Mouse (Mus musculus) olfactory bulb, adult 2 months (tissue): ENCODE data around the gene Cryba4. TPM values are rescaled to one million over a fixed set of nuclear protein-coding genes. Genes with fewer than 3 reads are reported as not detected.

Source experiments
- H3K27ac ChIP-seq: fragments of 200-500 bp; 2 replicates; pipeline ENCODE4 v1.5.1; 2012; ENCODE audit warnings: low read depth, low read length; ENCODE audit not compliant: insufficient read depth
- H3K4me1 ChIP-seq: fragments of 200-500 bp; 2 replicates; pipeline ENCODE4 v1.6.1; 2012; ENCODE audit warnings: low read length; ENCODE audit not compliant: control insufficient read depth, insufficient read depth
- H3K4me3 ChIP-seq: fragments of 200-500 bp; 2 replicates; pipeline ENCODE4 v1.5.1; 2012; ENCODE audit warnings: mild to moderate bottlenecking, low read depth, low read length, moderate library complexity; ENCODE audit not compliant: insufficient read depth
- CTCF ChIP-seq: fragments of 200-500 bp; IDR thresholded peaks from 2 replicates; pipeline ENCODE4 v1.5.1; 2012; ENCODE audit warnings: low read depth, mild to moderate bottlenecking, low read length, moderate library complexity; ENCODE audit not compliant: insufficient read depth
- POLR2A ChIP-seq: fragments of 200-500 bp; IDR thresholded peaks from 2 replicates; pipeline ENCODE4 v1.6.1; 2012; ENCODE audit warnings: mild to moderate bottlenecking, low read depth, low read length, moderate library complexity; ENCODE audit not compliant: insufficient read depth
- WGBS: fragments of 180-500 bp; shearing (Covaris S2); methylation state at CpG from one replicate; pipeline ENCODE4 v1.1.7; 2018; 5-methylcytosine and 5-hydroxymethylcytosine counted together
- polyA plus RNA-seq: library from polyadenylated mRNA; stranded (reverse); fragments of >200 nt; gene quantifications from 2 replicates; pipeline ENCODE4 v1.2.4, GENCODE M21; 2012; ENCODE audit warnings: low replicate concordance; ENCODE audit not compliant: missing spikeins, insufficient read depth, insufficient read length

Gene Cryba4
- not detected in 2 replicates for polyA plus RNA-seq

- TF ChIP-seq POLR2A (no peak), CTCF (no peak)
- 79% methylated on average over 2 of the region's 2 CpGs for WGBS
- H3K4me1 ChIP-seq = peaks cover 27% of the 10 kb centered on the region
- no peak within 1 kb of the TSS for H3K27ac ChIP-seq
- no peak within 1 kb of the TSS for H3K4me3 ChIP-seq
Observed at GRCm38 (mm10) chr5:112252400-112252799, at the start of gene Cryba4. Gene Cryba4 (minus strand): TSS chr5:112252518.

- 84% methylated on average over 4 of the region's 4 CpGs for WGBS
- no peak overlapping the region for H3K4me3 ChIP-seq
- H3K4me1 ChIP-seq = peaks cover 34% of the 10 kb centered on the region
- TF ChIP-seq POLR2A (no peak), CTCF (no peak)
- no peak overlapping the region for H3K27ac ChIP-seq
Observed at GRCm38 (mm10) chr5:112301694-112302093, 49.4 kb upstream of the Cryba4 start.

DNA sequence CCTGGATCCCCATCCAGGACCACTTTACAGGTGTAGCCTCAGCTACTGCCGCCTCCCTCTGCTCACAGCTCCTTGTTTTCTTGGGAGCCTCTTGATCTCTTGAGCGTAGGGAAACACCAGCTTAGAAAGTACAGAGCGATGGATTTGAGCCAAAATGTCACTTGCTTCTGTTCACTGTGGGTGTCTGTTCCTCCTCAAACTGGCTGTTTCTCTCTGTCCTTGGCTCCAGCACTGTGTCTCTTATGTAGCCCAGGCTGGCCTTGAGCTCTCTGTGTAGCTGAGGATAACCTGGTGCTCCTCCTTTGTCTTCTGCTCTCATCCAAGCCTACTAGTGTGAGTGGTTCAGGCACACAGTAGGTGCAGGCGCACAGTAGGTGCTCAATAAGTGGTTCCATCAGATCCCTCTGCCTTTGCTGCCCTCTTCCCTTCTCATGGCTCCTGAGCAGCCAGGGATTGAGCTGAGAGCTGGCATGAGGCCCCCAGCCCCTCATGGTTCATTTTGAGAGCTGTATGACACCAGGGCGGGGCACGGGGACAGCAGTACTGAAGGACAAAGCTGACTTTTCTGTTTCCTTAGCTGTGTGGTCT is 48.5 kb upstream of the Cryba4 start:
- Histone ChIP-seq H3K4me3 (no peak overlapping the region), H3K27ac (no peak overlapping the region), H3K4me1 (peaks cover 35% of the 10 kb centered on the region)
- WGBS = 89% methylated on average over 6 of the region's 6 CpGs
- TF ChIP-seq POLR2A (no peak), CTCF (no peak)

DNA sequence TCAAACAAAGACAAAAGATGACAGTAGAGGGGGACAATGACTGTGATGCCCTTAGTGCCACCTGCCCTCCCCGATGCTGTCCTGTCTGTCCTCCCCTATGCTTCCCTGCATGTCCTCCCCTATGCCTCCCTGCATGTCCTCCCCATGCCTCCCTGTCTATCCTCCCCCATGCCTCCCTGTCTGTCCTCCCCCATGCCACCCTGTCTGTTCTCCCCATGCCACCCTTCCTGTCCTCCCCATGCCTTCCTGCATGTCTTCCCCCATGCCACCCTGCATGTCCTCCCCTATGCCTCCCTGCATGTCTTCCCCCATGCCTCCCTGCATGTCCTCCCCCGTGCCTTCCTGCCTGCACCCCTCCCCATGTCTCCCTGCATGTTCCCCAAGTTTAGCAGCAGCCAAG is 47.8 kb upstream of the Cryba4 start:
- 89% methylated on average over 2 of the region's 2 CpGs for WGBS
- peaks cover 42% of the 10 kb centered on the region for H3K4me1 ChIP-seq
- no peak overlapping the region for H3K4me3 ChIP-seq
- TF ChIP-seq POLR2A (no peak), CTCF (no peak)
- H3K27ac ChIP-seq = no peak overlapping the region

GRCm38 (mm10) chr5:112299399-112299798 is 47.1 kb upstream of the Cryba4 start:
- H3K4me3 ChIP-seq = no peak overlapping the region
- WGBS = 87% methylated on average over 4 of the region's 4 CpGs
- TF ChIP-seq CTCF (no peak), POLR2A (no peak)
- no peak overlapping the region for H3K27ac ChIP-seq
- H3K4me1 ChIP-seq = peaks cover 49% of the 10 kb centered on the region

DNA sequence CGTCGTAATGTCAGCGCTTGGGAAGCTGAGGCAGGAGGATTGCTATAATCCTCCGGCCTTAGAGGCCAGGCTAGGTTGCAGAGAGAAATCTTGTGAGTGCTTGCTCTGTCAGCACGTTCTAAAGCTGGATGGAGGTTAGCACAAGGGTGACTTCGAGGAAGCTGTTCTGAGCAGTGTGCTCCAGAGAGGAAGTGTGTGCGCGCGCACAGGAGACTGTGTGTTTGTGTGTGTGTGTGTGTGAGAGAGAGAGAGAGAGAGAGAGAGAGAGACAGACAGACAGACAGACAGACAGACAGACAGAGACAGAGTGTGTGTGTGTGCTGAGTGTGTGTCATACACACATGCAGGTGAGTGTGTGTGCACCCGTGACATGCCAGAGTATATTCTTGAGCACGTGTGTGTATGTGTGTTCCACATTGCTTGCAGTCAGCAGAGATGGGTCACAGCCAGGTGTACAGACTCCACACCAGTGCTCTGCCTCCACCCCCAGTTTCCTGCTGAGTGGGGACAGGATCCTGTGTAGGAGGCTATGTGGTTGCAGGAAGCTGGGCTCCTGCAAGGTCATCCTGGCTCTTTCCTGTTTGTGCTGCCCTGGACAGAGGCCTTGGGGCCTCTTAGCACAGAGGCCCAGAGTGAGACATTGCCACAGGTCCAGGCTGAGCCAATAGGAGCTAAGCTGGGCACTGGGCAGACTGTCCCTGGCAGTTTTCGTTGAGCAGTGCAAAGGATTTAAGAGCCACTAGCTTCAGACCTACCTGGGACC is 46.1 kb upstream of the Cryba4 start:
- TF ChIP-seq POLR2A = no peak
- no peak for TF ChIP-seq CTCF
- 86% methylated on average over 12 of the region's 12 CpGs for WGBS
- no peak overlapping the region for H3K27ac ChIP-seq

GRCm38 (mm10) chr5:112297257-112297656 is 44.9 kb upstream of the Cryba4 start:
- WGBS = 49% methylated on average over 2 of the region's 2 CpGs
- Histone ChIP-seq H3K27ac (no peak overlapping the region), H3K4me3 (no peak overlapping the region), H3K4me1 (peaks cover 63% of the 10 kb centered on the region)
- TF ChIP-seq POLR2A (no peak), CTCF (no peak)

More for the DNA sequence above, 46.1 kb upstream of the Cryba4 start:
- Histone ChIP-seq H3K4me3 (no peak overlapping the region), H3K4me1 (peaks cover 51% of the 10 kb centered on the region)

GRCm38 (mm10) chr5:112296404-112297181 is 44.3 kb upstream of the Cryba4 start:
- 73% methylated on average over 6 of the region's 6 CpGs for WGBS
- Histone ChIP-seq H3K27ac (no peak overlapping the region), H3K4me3 (no peak overlapping the region), H3K4me1 (peaks cover 70% of the 10 kb centered on the region)
- TF ChIP-seq CTCF (no peak), POLR2A (no peak)

GRCm38 (mm10) chr5:112295564-112295963 is 43.2 kb upstream of the Cryba4 start:
- Histone ChIP-seq H3K4me1 (peaks cover 75% of the 10 kb centered on the region), H3K27ac (no peak overlapping the region), H3K4me3 (no peak overlapping the region)
- TF ChIP-seq POLR2A (no peak), CTCF (no peak)
- WGBS = 76% methylated on average over 8 of the region's 8 CpGs
